Mouse (Mus musculus) forebrain, embryonic 11.5 days (tissue): ENCODE measurements at regions not wholly inside any gene's neighbourhood (a gene's known extent, or its start where the extent isn't known, plus 50 kb on each side); places are given as distances from the start of the nearest gene placed in this dataset.

Source experiments
- ATAC-seq: fragments of 200-750 bp; cut with Nextera tagmentation; replicated peaks from 2 replicates; pipeline ENCODE4 v1.8.0; 2017; ENCODE audit warnings: moderate TSS enrichment; ENCODE audit not compliant: low FRiP score
- DNase-seq: peaks from one replicate; pipeline ENCODE4 v3.0.0-alpha.2; 2017; ENCODE audit warnings: low spot score
- H3K27ac ChIP-seq: fragments of 300-500 bp; sonication (generic); 2 replicates; pipeline ENCODE4 v1.5.1; 2014; ENCODE audit warnings: low read depth, low read length
- H3K27me3 ChIP-seq: fragments of 300-500 bp; sonication (generic); 2 replicates; pipeline ENCODE4 v1.6.1; 2014; ENCODE audit warnings: mild to moderate bottlenecking, low read length, mixed read lengths; ENCODE audit not compliant: control insufficient read depth, insufficient read depth
- H3K36me3 ChIP-seq: fragments of 300-500 bp; sonication (generic); 2 replicates; pipeline ENCODE4 v1.6.1; 2014; ENCODE audit warnings: mild to moderate bottlenecking, low read length, moderate library complexity, mixed read lengths; ENCODE audit not compliant: control insufficient read depth, insufficient read depth
- H3K4me1 ChIP-seq: fragments of 300-500 bp; sonication (generic); replicated peaks from 2 replicates; pipeline ENCODE4 v1.6.1; 2014; ENCODE audit warnings: low read length, mixed read lengths; ENCODE audit not compliant: control insufficient read depth, insufficient read depth
- H3K4me2 ChIP-seq: fragments of 300-500 bp; sonication (generic); 2 replicates; pipeline ENCODE4 v1.6.1; 2014; ENCODE audit warnings: low read depth, mild to moderate bottlenecking, low read length, moderate library complexity, mixed read lengths; ENCODE audit not compliant: severe bottlenecking
- H3K4me3 ChIP-seq: fragments of 300-500 bp; sonication (generic); 2 replicates; pipeline ENCODE4 v1.5.1; 2014; ENCODE audit warnings: low read depth, low read length
- H3K9ac ChIP-seq: fragments of 300-500 bp; sonication (generic); 2 replicates; pipeline ENCODE4 v1.6.1; 2014; ENCODE audit warnings: low read length
- H3K9me3 ChIP-seq: fragments of 300-500 bp; sonication (generic); 2 replicates; pipeline ENCODE4 v1.6.1; 2016; ENCODE audit warnings: low read length, mixed read lengths; ENCODE audit not compliant: control insufficient read depth
- WGBS: fragments of 180-500 bp; shearing (Covaris S2); extraction: QIAGEN DNeasy Blood & Tissue Kit; methylation state at CpG from one replicate; pipeline ENCODE4 v1.1.7; 2014; 5-methylcytosine and 5-hydroxymethylcytosine counted together

- no peak overlapping the region for H3K4me2 ChIP-seq
- no peak for DNase-seq
- ATAC-seq: no peak
- H3K9ac ChIP-seq: no peak overlapping the region
- no peaks in the 10 kb centered on the region for H3K9me3 ChIP-seq
- H3K27ac ChIP-seq: no peak overlapping the region
- 89% methylated on average over 1 of the region's 1 CpGs for WGBS
- no peaks in the 10 kb centered on the region for H3K4me1 ChIP-seq
- H3K36me3 ChIP-seq: no peaks in the 10 kb centered on the region
- no peaks in the 10 kb centered on the region for H3K27me3 ChIP-seq
- H3K4me3 ChIP-seq: no peak overlapping the region
Observed at GRCm38 (mm10) chr5:80326986-80327385, 693.0 kb upstream of the Adgrl3 start.

- no peak for DNase-seq
- ATAC-seq: no peak
- Histone ChIP-seq H3K36me3 (no peaks in the 10 kb centered on the region), H3K4me2 (no peak overlapping the region), H3K4me3 (no peak overlapping the region), H3K27me3 (no peaks in the 10 kb centered on the region), H3K9me3 (no peaks in the 10 kb centered on the region), H3K27ac (no peak overlapping the region), H3K9ac (no peak overlapping the region), H3K4me1 (no peaks in the 10 kb centered on the region)
- 86% methylated on average over 4 of the region's 4 CpGs for WGBS
Observed at GRCm38 (mm10) chr5:80345155-80345554, 674.8 kb upstream of the Adgrl3 start.

GRCm38 (mm10) chr5:80358271-80358670, 661.7 kb upstream of the Adgrl3 start:
- DNase-seq (no peak), ATAC-seq (no peak)
- no peak overlapping the region for H3K4me2 ChIP-seq
- H3K36me3 ChIP-seq: no peaks in the 10 kb centered on the region
- H3K4me1 ChIP-seq: no peaks in the 10 kb centered on the region
- no peak overlapping the region for H3K9ac ChIP-seq
- WGBS: 96% methylated on average over 1 of the region's 1 CpGs
- H3K27ac ChIP-seq: no peak overlapping the region
- no peaks in the 10 kb centered on the region for H3K9me3 ChIP-seq
- no peaks in the 10 kb centered on the region for H3K27me3 ChIP-seq
- no peak overlapping the region for H3K4me3 ChIP-seq

- Histone ChIP-seq H3K4me2 (no peak overlapping the region), H3K9me3 (no peaks in the 10 kb centered on the region), H3K9ac (no peak overlapping the region), H3K36me3 (no peaks in the 10 kb centered on the region), H3K27me3 (no peaks in the 10 kb centered on the region), H3K27ac (no peak overlapping the region), H3K4me3 (no peak overlapping the region), H3K4me1 (no peaks in the 10 kb centered on the region)
- DNase-seq: no peak
- peak; percentile 53; the same call in 1 of the 2 replicates for ATAC-seq
- 35% methylated on average over 3 of the region's 3 CpGs for WGBS
Observed at GRCm38 (mm10) chr5:80393656-80394055, 626.3 kb upstream of the Adgrl3 start.

DNA sequence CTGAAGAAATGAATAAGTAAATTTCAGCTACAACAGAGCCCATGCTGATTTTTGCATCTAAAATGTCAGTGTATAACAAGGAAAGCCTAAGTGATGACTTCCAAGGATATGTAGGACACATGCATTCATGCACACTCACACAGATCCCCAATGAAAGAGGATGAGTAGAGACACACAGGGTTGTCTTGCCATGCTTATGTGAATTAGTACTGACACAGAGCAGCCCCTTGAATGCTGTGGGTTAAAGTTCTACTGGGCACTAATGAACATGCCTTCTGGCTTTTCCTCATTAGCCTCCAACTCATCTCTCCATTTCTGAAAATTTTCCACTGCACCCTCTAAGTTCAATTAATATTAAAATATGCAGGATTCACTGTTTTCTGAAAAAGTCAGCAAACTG, 617.3 kb upstream of the Adgrl3 start:
- no peak overlapping the region for H3K4me3 ChIP-seq

GRCm38 (mm10) chr5:80416116-80416515, 603.8 kb upstream of the Adgrl3 start:
- Histone ChIP-seq H3K4me2 (no peak overlapping the region), H3K4me3 (no peak overlapping the region), H3K36me3 (no peaks in the 10 kb centered on the region), H3K9me3 (no peaks in the 10 kb centered on the region), H3K9ac (no peak overlapping the region), H3K27me3 (no peaks in the 10 kb centered on the region), H3K4me1 (no peaks in the 10 kb centered on the region), H3K27ac (no peak overlapping the region)
- DNase-seq: no peak
- WGBS: 91% methylated on average over 5 of the region's 5 CpGs
- ATAC-seq: no peak

More for the DNA sequence above, 617.3 kb upstream of the Adgrl3 start:
- H3K27ac ChIP-seq: no peak overlapping the region
- ATAC-seq (no peak), DNase-seq (no peak)
- H3K4me1 ChIP-seq: no peaks in the 10 kb centered on the region
- no peaks in the 10 kb centered on the region for H3K9me3 ChIP-seq
- H3K36me3 ChIP-seq: no peaks in the 10 kb centered on the region
- no peaks in the 10 kb centered on the region for H3K27me3 ChIP-seq
- no peak overlapping the region for H3K9ac ChIP-seq
- H3K4me2 ChIP-seq: no peak overlapping the region
